Mouse (Mus musculus): ENCODE measurements around the gene Zfpm1. TPM values are rescaled to one million over a fixed set of nuclear protein-coding genes. Genes with fewer than 3 reads are reported as not detected.
A peak's percentile ranks its signal among the peaks of the same experiment; 100 is the strongest.

Gene Zfpm1
- polyA plus RNA-seq, 1 experiment from 2014 or later = 4.9 TPM

- no peak overlapping the region for H3K9ac ChIP-seq
- H3K27me3 ChIP-seq (replicated peaks) = no peaks in the 10 kb centered on the region
- H3K36me3 ChIP-seq = no peaks in the 10 kb centered on the region
- no peak for ATAC-seq
- H3K4me3 ChIP-seq (replicated peaks) = no peak overlapping the region
- H3K4me1 ChIP-seq (replicated peaks) = peaks cover 21% of the 10 kb centered on the region
- H3K4me2 ChIP-seq (replicated peaks) = no peak overlapping the region
- WGBS = 74% methylated on average over 18 of the region's 18 CpGs
- no peaks in the 10 kb centered on the region for H3K9me3 ChIP-seq
- H3K27ac ChIP-seq = no peak overlapping the region
These were observed 4.5 kb upstream of the Zfpm1 start for GRCm38 (mm10) chr8:122277204-122277995.

GRCm38 (mm10) chr8:122280156-122280555, 1.8 kb upstream of the Zfpm1 start:
- Histone ChIP-seq H3K4me2 (replicated peaks) (no peak overlapping the region), H3K4me1 (replicated peaks) (peaks cover 32% of the 10 kb centered on the region), H3K9ac (no peak overlapping the region), H3K9me3 (no peaks in the 10 kb centered on the region), H3K4me3 (replicated peaks) (no peak overlapping the region), H3K27me3 (replicated peaks) (peaks cover 7% of the 10 kb centered on the region; the same call in 1 of the 2 replicates), H3K36me3 (no peaks in the 10 kb centered on the region), H3K27ac (no peak overlapping the region)
- 68% methylated on average over 4 of the region's 4 CpGs for WGBS
- no peak for ATAC-seq

- peak; percentile 37 for ATAC-seq
- peak overlapping the region; percentile 96 for H3K4me2 ChIP-seq (replicated peaks)
- H3K9me3 ChIP-seq = no peaks in the 10 kb centered on the region
- peak overlapping the region; percentile 75 for H3K4me3 ChIP-seq (replicated peaks)
- H3K27ac ChIP-seq = peak overlapping the region; percentile 72
- H3K9ac ChIP-seq = peak overlapping the region; percentile 41
- peaks cover 7% of the 10 kb centered on the region; the same call in 1 of the 2 replicates for H3K27me3 ChIP-seq (replicated peaks)
- no peaks in the 10 kb centered on the region for H3K36me3 ChIP-seq
- H3K4me1 ChIP-seq (replicated peaks) = peaks cover 37% of the 10 kb centered on the region
- 8% methylated on average over 20 of the region's 20 CpGs for WGBS
These were observed 1.2 kb upstream of the Zfpm1 start for GRCm38 (mm10) chr8:122280588-122281316.

- H3K4me1 ChIP-seq (replicated peaks) = peaks cover 39% of the 10 kb centered on the region
- H3K9ac ChIP-seq = peak overlapping the region; percentile 41
- H3K4me3 ChIP-seq (replicated peaks) = peak overlapping the region; percentile 75
- no peaks in the 10 kb centered on the region for H3K36me3 ChIP-seq
- WGBS = under 1% methylated on average over 46 of the region's 47 CpGs
- H3K9me3 ChIP-seq = no peaks in the 10 kb centered on the region
- H3K27me3 ChIP-seq (replicated peaks) = peaks cover 7% of the 10 kb centered on the region; the same call in 1 of the 2 replicates
- ATAC-seq = peak; percentile 91
- H3K27ac ChIP-seq = peak overlapping the region; percentile 74
- H3K4me2 ChIP-seq (replicated peaks) = peak overlapping the region; percentile 96
These were observed 465 bp upstream of the Zfpm1 start for GRCm38 (mm10) chr8:122281317-122282034.

GRCm38 (mm10) chr8:122282501-122283355, 787 bp downstream of the Zfpm1 start:
- ATAC-seq = no peak
- peaks cover 7% of the 10 kb centered on the region; the same call in 1 of the 2 replicates for H3K27me3 ChIP-seq (replicated peaks)
- peak overlapping the region; percentile 75 for H3K4me3 ChIP-seq (replicated peaks)
- peaks cover 46% of the 10 kb centered on the region for H3K4me1 ChIP-seq (replicated peaks)
- under 1% methylated on average over 64 of the region's 70 CpGs for WGBS
- H3K4me2 ChIP-seq (replicated peaks) = peak overlapping the region; percentile 96
- H3K9me3 ChIP-seq = no peaks in the 10 kb centered on the region
- no peaks in the 10 kb centered on the region for H3K36me3 ChIP-seq
- peak overlapping the region; percentile 84 for H3K27ac ChIP-seq
- peak overlapping the region; percentile 84 for H3K9ac ChIP-seq

- H3K27me3 ChIP-seq (replicated peaks) = peaks cover 7% of the 10 kb centered on the region; the same call in 1 of the 2 replicates
- peak overlapping the region; percentile 84 for H3K9ac ChIP-seq
- no peak for ATAC-seq
- peak overlapping the region; percentile 75 for H3K4me3 ChIP-seq (replicated peaks)
- H3K27ac ChIP-seq = peak overlapping the region; percentile 84
- no peaks in the 10 kb centered on the region for H3K36me3 ChIP-seq
- under 1% methylated on average over 37 of the region's 37 CpGs for WGBS
- H3K4me1 ChIP-seq (replicated peaks) = peaks cover 51% of the 10 kb centered on the region
- no peaks in the 10 kb centered on the region for H3K9me3 ChIP-seq
- H3K4me2 ChIP-seq (replicated peaks) = peak overlapping the region; percentile 96
These were observed 1.6 kb downstream of the Zfpm1 start for GRCm38 (mm10) chr8:122283356-122284202.

- WGBS = 1% methylated on average over 33 of the region's 33 CpGs
- Histone ChIP-seq H3K27ac (peak overlapping the region; percentile 84), H3K4me1 (replicated peaks) (peaks cover 53% of the 10 kb centered on the region), H3K4me3 (replicated peaks) (peak overlapping the region; percentile 75), H3K36me3 (no peaks in the 10 kb centered on the region), H3K4me2 (replicated peaks) (peak overlapping the region; percentile 96), H3K9me3 (no peaks in the 10 kb centered on the region), H3K27me3 (replicated peaks) (peaks cover 7% of the 10 kb centered on the region; the same call in 1 of the 2 replicates), H3K9ac (peak overlapping the region; percentile 84)
- no peak for ATAC-seq
These were observed 2.3 kb downstream of the Zfpm1 start for GRCm38 (mm10) chr8:122284203-122284658.

- peak overlapping the region; percentile 84 for H3K9ac ChIP-seq
- peaks cover 56% of the 10 kb centered on the region for H3K4me1 ChIP-seq (replicated peaks)
- no peaks in the 10 kb centered on the region for H3K36me3 ChIP-seq
- H3K4me3 ChIP-seq (replicated peaks) = peak overlapping the region; percentile 75
- H3K4me2 ChIP-seq (replicated peaks) = peak overlapping the region; percentile 96
- H3K27ac ChIP-seq = peak overlapping the region; percentile 84
- ATAC-seq = no peak
- H3K27me3 ChIP-seq (replicated peaks) = peaks cover 7% of the 10 kb centered on the region; the same call in 1 of the 2 replicates
- no peaks in the 10 kb centered on the region for H3K9me3 ChIP-seq
- WGBS = 8% methylated on average over 21 of the region's 21 CpGs
These were observed 2.8 kb downstream of the Zfpm1 start for GRCm38 (mm10) chr8:122284659-122285261.

GRCm38 (mm10) chr8:122285727-122286126, 3.8 kb downstream of the Zfpm1 start:
- peak overlapping the region; percentile 96; the same call in 1 of the 2 replicates for H3K4me2 ChIP-seq (replicated peaks)
- H3K27ac ChIP-seq = no peak overlapping the region
- no peak overlapping the region for H3K9ac ChIP-seq
- 71% methylated on average over 6 of the region's 6 CpGs for WGBS
- no peaks in the 10 kb centered on the region for H3K9me3 ChIP-seq
- H3K36me3 ChIP-seq = no peaks in the 10 kb centered on the region
- H3K27me3 ChIP-seq (replicated peaks) = peaks cover 7% of the 10 kb centered on the region; the same call in 1 of the 2 replicates
- H3K4me1 ChIP-seq (replicated peaks) = peaks cover 60% of the 10 kb centered on the region
- no peak for ATAC-seq
- no peak overlapping the region for H3K4me3 ChIP-seq (replicated peaks)

- Histone ChIP-seq H3K4me1 (replicated peaks) (peaks cover 69% of the 10 kb centered on the region), H3K27me3 (replicated peaks) (peaks cover 7% of the 10 kb centered on the region; the same call in 1 of the 2 replicates), H3K9ac (no peak overlapping the region), H3K36me3 (no peaks in the 10 kb centered on the region), H3K27ac (no peak overlapping the region), H3K9me3 (no peaks in the 10 kb centered on the region), H3K4me2 (replicated peaks) (0 out of 2 replicates have a peak overlapping the region, but pooled peaks have one; percentile 26), H3K4me3 (replicated peaks) (no peak overlapping the region)
- WGBS = 64% methylated on average over 10 of the region's 10 CpGs
- ATAC-seq = no peak
These were observed 5.0 kb downstream of the Zfpm1 start for GRCm38 (mm10) chr8:122286899-122287298.

Data from intestine, embryonic 15.5 days (tissue).